Mouse (Mus musculus) embryonic fibroblast, embryonic 13.5 days (primary cell): ENCODE data around the gene Stk38l. TPM values are rescaled to one million over a fixed set of nuclear protein-coding genes. Genes with fewer than 3 reads are reported as not detected.

Experiments used
- H3K27ac ChIP-seq: 2 replicates; pipeline ENCODE4 v1.5.1; 2012; ENCODE audit warnings: low read length, control low read depth, inconsistent platforms; ENCODE audit not compliant: insufficient read depth
- H3K4me1 ChIP-seq: 2 replicates; pipeline ENCODE4 v1.6.1; 2011; ENCODE audit warnings: low read length; ENCODE audit not compliant: control insufficient read depth, insufficient read depth
- H3K4me3 ChIP-seq: 2 replicates; pipeline ENCODE4 v1.5.1; 2011; ENCODE audit warnings: mild to moderate bottlenecking, control low read depth, low read length; ENCODE audit not compliant: insufficient read depth
- CTCF ChIP-seq: IDR thresholded peaks from 2 replicates; pipeline ENCODE4 v1.5.1; 2011; ENCODE audit warnings: mild to moderate bottlenecking, control low read depth, low read length, moderate library complexity, borderline replicate concordance; ENCODE audit not compliant: insufficient read depth
- POLR2A ChIP-seq: IDR thresholded peaks from 2 replicates; pipeline ENCODE4 v1.6.1; 2011; ENCODE audit warnings: low read depth, mild to moderate bottlenecking, control low read depth, low read length, moderate library complexity
- polyA plus RNA-seq: library from polyadenylated mRNA; stranded (reverse); fragments of >200 nt; gene quantifications from 2 replicates; pipeline ENCODE4 v1.2.4, GENCODE M21; 2011; ENCODE audit warnings: low read depth; ENCODE audit not compliant: missing spikeins, insufficient read length

The Stk38l gene
- polyA plus RNA-seq, 1 experiment: 24.3 TPM

DNA sequence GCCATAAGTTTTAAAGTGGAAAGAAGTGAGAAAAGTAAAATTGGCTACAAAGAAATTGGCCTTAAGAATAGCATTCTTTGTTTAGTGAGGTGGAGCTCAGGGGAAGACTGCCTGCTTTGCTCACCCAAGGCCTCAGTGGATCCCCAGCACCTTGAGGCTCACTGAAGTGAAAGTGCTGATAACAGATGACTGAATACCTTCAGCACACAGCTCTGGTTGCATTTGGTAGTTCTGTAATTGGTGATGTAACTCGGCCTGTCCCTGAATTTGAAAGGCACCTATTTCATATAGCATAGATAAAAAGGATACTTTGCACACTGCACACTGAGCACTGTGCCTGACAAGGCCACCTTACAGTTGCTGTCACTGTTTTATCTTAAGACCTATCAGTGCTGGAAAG, 23.5 kb downstream of the Stk38l start:
- TF ChIP-seq CTCF (no peak), POLR2A (no peak)
- Histone ChIP-seq H3K4me1 (peaks cover 11% of the 10 kb centered on the region), H3K27ac (no peak overlapping the region), H3K4me3 (no peak overlapping the region)

DNA sequence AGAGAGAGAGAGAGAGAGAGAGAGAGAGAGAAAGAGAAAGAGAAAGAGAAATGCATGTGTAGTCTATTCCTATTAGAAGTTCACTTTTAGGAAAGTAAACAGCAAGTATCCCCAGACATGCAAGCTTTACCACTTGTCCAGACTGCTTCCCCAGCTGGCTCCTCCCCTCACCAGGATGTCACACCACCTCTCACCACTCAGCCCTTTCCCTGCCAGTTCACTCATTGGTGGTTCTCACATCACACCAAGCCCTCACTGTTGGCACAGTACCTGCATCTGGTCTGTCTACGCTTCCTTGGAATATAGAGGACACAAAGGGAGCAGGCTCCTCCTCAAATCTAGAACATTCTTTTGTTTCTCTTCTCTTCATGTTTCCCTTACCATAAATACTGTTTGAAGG, 26.9 kb downstream of the Stk38l start:
- Histone ChIP-seq H3K4me1 (peaks cover 20% of the 10 kb centered on the region), H3K27ac (peak overlapping the region; percentile 2; the same call in 1 of the 2 replicates), H3K4me3 (no peak overlapping the region)
- TF ChIP-seq CTCF (no peak), POLR2A (no peak)

DNA sequence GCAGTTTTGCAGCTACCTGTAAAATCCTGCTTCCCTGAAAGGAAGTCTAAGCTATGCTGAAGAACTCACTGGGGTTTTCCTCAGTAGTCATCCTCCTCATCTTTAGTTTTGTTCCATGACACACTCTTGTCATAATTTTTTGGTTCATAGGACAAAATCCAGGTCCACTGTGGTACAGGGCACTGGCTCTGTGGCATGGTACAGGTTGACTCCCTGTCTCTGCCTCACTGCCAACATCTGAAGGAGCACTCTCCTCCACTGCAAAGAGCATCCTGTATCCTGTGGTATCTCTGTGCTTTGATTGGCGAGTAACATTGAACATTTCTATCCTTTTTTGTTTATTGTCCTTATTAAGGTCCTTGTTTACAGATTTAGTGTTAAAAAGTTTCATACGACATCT, 27.4 kb downstream of the Stk38l start:
- TF ChIP-seq CTCF: no peak
- no peak for TF ChIP-seq POLR2A
- Histone ChIP-seq H3K4me1 (peaks cover 20% of the 10 kb centered on the region), H3K4me3 (no peak overlapping the region), H3K27ac (0 out of 2 replicates have a peak overlapping the region, but pooled peaks have one; percentile 6)

DNA sequence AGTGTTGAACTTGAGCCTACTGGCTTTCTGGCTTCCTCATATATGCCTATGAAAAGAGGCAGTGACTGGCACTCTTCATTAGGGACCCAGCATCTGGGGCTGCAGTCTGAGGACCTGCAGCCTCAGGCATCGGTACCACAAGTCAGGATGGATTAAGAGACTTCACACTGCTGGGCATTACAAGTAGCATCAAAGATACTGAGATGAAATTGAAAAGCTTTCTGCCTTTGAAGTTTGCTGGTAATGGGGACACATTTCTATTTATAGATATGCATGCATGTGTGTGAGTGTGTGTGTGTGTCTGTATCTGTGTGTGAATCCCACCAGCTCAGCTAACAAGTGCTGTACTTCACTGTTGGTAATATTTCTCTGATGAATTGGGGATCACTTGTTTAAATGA, 27.8 kb downstream of the Stk38l start:
- no peak for TF ChIP-seq CTCF
- TF ChIP-seq POLR2A: no peak
- Histone ChIP-seq H3K4me3 (no peak overlapping the region), H3K27ac (no peak overlapping the region), H3K4me1 (peaks cover 20% of the 10 kb centered on the region)

DNA sequence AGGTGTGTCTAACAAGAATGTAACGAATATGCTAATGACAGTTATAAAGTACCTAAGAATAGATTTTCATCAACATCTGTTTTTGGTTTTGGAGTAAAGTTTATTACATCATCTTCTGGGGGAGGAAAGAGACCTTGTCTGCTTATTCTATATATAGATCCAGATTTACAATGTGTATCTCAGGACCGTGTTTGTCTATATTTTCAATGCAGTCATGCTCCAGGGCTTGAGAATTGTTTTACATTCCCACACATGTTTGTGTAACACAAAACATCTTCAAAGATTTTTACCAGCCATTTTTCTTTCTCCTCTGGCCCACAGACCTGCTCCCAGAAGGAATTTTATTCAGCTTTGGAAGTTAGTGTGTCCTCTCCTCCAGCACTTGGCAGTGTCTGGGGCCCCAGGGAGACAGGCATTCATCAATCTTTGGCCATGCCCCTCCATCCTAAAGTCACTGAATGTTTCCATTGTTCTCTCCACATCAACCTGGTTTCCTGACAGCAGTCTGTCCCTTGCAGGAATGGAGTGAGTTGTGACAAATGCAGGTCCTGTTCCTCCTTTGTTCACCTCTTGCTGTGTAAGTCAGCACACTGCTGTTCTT, 28.9 kb downstream of the Stk38l start:
- H3K4me3 ChIP-seq: no peak overlapping the region
- no peak for TF ChIP-seq POLR2A
- H3K27ac ChIP-seq: peak overlapping the region; percentile 24; the same call in 1 of the 2 replicates
- peaks cover 20% of the 10 kb centered on the region for H3K4me1 ChIP-seq

DNA sequence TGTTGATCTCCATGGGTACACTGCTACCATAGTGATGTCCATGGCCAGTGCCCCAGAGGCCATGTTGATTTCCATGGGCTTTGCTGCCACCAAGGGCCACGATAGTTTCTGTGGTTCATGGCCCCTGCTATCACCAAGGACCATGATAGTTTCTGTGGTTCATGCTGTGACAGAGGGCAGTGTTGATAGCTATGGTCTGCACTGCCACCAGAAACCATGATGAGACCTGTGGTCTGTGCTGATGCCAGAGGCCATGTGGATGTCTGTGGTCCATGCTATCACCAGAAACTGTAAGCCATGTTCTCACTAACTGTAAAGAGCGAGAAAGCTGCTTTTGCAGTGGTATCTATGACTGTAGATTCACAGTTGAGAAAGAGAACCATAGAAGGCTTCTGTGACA, 30.3 kb downstream of the Stk38l start:
- no peak for TF ChIP-seq POLR2A
- TF ChIP-seq CTCF: no peak
- Histone ChIP-seq H3K4me3 (no peak overlapping the region), H3K4me1 (peaks cover 16% of the 10 kb centered on the region), H3K27ac (no peak overlapping the region)

DNA sequence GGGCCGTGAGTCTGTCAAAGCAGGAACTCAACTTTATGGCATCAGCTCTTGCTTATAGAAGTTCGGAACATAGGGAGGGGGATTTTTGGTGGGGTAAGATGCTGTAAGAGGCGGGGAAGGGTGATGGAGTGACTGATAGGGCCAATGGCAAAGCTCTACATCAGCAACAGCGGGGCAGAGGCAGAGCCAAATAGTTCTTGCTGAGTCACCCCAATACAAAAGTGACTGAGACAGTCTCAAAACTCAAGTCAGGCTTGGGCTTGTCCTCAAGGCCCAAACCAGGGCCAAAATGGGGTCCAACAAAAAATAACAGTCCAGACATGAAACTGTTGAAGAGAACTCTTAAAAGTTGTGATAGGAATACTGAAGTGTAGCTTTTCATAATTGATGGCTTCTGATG, 30.9 kb downstream of the Stk38l start:
- no peak overlapping the region for H3K4me3 ChIP-seq
- H3K27ac ChIP-seq: no peak overlapping the region
- peaks cover 16% of the 10 kb centered on the region for H3K4me1 ChIP-seq
- no peak for TF ChIP-seq POLR2A
- TF ChIP-seq CTCF: no peak

DNA sequence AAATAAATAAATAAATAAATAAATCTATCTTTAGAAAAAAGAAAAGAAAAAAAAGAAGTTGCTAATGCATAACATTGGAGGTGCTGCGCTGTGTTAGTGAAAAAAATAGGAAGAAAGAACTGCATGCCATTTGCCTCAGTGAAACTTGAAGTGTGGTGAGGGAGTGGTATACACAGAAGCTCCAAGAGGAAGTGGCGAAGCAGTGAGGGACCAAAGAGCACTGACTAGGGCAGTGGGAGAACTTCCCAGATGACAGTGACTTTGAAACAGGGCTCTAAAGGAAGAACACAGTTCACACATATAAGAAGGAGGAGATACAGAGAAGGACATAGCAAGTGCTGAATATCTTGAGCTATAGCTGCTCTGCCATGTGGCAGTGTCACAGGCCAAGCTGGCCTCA, 34.2 kb downstream of the Stk38l start:
- peaks cover 4% of the 10 kb centered on the region for H3K4me1 ChIP-seq
- no peak overlapping the region for H3K27ac ChIP-seq
- no peak overlapping the region for H3K4me3 ChIP-seq
- TF ChIP-seq POLR2A (no peak), CTCF (no peak)

DNA sequence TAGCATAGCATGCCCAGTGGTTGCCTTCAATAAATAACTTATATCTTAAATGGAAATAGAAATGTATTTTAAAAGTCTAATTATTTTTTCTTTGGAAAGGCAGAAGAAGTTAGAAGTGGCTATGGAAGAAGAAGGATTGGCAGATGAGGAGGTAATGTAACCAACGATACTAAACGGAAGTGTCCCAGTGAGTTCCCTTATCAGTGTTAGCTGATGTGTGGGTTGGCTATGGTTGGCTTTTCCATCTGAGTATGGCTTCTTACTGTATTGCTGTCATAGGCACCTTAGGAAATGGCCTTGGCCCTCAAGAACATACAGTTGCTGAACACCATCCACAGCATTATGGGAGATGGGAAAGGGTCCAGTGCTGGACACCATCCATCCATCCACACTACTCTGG, 35.2 kb downstream of the Stk38l start:
- no peak overlapping the region for H3K27ac ChIP-seq
- H3K4me1 ChIP-seq: no peaks in the 10 kb centered on the region
- H3K4me3 ChIP-seq: no peak overlapping the region
- TF ChIP-seq POLR2A: no peak
- no peak for TF ChIP-seq CTCF

DNA sequence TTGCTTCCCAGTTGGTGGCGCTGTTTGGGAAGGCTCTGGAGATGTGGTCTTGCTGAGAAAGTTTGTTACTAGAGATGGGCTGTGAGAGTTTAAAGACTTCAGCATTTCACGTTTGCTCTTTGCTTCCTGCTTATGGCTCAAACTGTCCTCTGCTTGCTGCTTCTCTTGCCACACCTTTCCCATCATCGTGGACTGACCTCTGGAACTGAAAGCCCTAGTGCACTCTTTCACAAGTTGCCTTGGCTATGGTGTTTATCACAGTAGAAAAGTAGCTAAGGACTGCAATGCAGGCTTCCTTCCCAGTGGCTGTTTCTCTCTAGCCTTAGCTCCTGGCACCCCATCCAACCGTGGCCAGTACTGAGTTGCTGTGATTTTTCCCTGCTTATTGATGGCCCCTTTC, 35.9 kb downstream of the Stk38l start:
- H3K4me1 ChIP-seq: no peaks in the 10 kb centered on the region
- no peak for TF ChIP-seq POLR2A
- TF ChIP-seq CTCF: no peak
- no peak overlapping the region for H3K4me3 ChIP-seq
- H3K27ac ChIP-seq: no peak overlapping the region

DNA sequence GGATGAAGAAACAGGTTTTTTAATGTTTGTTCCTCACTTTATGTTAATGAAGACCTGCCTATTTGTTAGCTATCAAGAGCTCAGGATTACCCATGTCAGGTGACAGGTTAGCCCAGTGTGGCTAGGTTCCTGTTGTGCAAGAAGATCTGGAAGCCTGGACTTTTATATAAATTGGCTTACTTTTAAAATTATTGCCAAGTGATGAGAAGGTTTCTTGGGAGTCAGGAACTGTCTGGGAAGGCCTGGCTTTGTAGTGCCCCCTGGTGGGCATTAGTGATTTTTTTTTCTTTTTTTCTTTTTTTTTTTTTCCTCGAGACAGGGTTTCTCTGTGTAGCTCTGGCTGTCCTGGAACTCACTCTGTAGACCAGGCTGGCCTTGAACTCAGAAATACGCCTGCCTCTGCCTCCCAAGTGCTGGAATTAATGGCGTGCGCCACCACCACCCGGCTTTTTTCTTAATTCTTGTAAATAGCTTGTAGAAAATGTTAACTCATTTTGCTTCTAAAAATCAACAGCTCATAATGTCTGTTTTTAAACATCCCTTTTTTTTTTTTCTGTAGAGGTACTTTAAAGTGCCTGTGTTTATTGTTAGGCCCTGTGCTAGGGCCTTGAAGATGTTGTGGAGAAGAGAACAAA, 37.6 kb downstream of the Stk38l start:
- no peak overlapping the region for H3K4me3 ChIP-seq
- H3K27ac ChIP-seq: no peak overlapping the region
- TF ChIP-seq POLR2A: no peak
- no peak for TF ChIP-seq CTCF
- H3K4me1 ChIP-seq: no peaks in the 10 kb centered on the region
